Mouse (Mus musculus) brain, embryonic 14.5 days (tissue): Measurements from ENCODE around the gene Abca7.

Source experiments
- CTCF ChIP-seq: fragments of 200-500 bp; IDR thresholded peaks from 2 replicates; pipeline ENCODE4 v1.5.1; 2012; ENCODE audit warnings: inconsistent platforms, mild to moderate bottlenecking, moderate library complexity, borderline replicate concordance; ENCODE audit not compliant: insufficient read depth, insufficient read length; ENCODE audit errors: extremely low read depth
- POLR2A ChIP-seq: fragments of 200-500 bp; IDR thresholded peaks from 2 replicates; pipeline ENCODE4 v1.6.1; 2012; ENCODE audit warnings: mild to moderate bottlenecking, inconsistent platforms, borderline replicate concordance; ENCODE audit not compliant: poor library complexity, insufficient read depth, insufficient read length, severe bottlenecking; ENCODE audit errors: extremely low read depth

DNA sequence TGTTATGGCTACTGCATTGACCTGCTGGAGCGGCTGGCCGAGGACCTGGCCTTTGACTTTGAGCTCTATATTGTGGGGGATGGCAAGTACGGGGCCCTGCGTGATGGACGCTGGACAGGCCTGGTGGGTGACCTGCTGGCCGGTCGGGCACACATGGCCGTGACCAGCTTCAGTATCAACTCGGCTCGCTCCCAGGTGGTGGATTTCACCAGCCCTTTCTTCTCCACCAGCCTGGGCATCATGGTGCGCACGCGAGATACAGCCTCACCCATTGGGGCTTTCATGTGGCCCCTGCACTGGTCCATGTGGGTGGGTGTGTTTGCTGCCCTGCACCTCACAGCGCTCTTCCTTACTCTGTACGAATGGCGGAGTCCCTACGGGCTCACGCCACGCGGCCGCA lies 22.2 kb upstream of the Abca7 start:
- no peak for TF ChIP-seq CTCF
- no peak for TF ChIP-seq POLR2A
